Mouse (Mus musculus): ENCODE results near the gene Acaca. TPM values are rescaled to one million over a fixed set of nuclear protein-coding genes. Genes with fewer than 3 reads are reported as not detected.
A peak's percentile ranks its signal among the peaks of the same experiment; 100 is the strongest.

The Acaca gene
- polyA plus RNA-seq, 1 experiment: 38.5 TPM

- no peak for DNase-seq
- H3K4me1 ChIP-seq (ENCODE audit: control insufficient read depth, insufficient read depth, low read length): no peaks in the 10 kb centered on the region
- 89% methylated on average over 2 of the region's 2 CpGs for WGBS
- no peak for TF ChIP-seq POLR2A (IDR thresholded peaks at IDR 0.05; ENCODE audit: low read depth, low read length)
- TF ChIP-seq CTCF (conservative IDR thresholded peaks at IDR 0.05; ENCODE audit: insufficient read depth, insufficient read length, low read depth, low read length): no peak
- H3K4me3 ChIP-seq (ENCODE audit: insufficient read depth, low read depth, low read length): no peak overlapping the region
- no peak overlapping the region for H3K27ac ChIP-seq (ENCODE audit: insufficient read depth, low read depth, low read length)
- no peaks in the 10 kb centered on the region for H3K36me3 ChIP-seq (ENCODE audit: control insufficient read depth, insufficient read depth, low read length)
- H3K27me3 ChIP-seq (replicated peaks; ENCODE audit: control insufficient read depth, insufficient read depth, low read length): no peaks in the 10 kb centered on the region
Measured at GRCm38 (mm10) chr11:84347766-84348165, 218.3 kb downstream of the Acaca start.

GRCm38 (mm10) chr11:84348843-84349825, 219.7 kb downstream of the Acaca start:
- no peak for DNase-seq
- no peaks in the 10 kb centered on the region for H3K36me3 ChIP-seq (ENCODE audit: control insufficient read depth, insufficient read depth, low read length)
- 78% methylated on average over 16 of the region's 16 CpGs for WGBS
- H3K4me3 ChIP-seq (ENCODE audit: insufficient read depth, low read depth, low read length): no peak overlapping the region
- H3K27me3 ChIP-seq (replicated peaks; ENCODE audit: control insufficient read depth, insufficient read depth, low read length): no peaks in the 10 kb centered on the region
- peaks cover 4% of the 10 kb centered on the region; the same call in 1 of the 2 replicates for H3K4me1 ChIP-seq (ENCODE audit: control insufficient read depth, insufficient read depth, low read length)
- TF ChIP-seq POLR2A (IDR thresholded peaks at IDR 0.05; ENCODE audit: low read depth, low read length) (no peak), CTCF (conservative IDR thresholded peaks at IDR 0.05; ENCODE audit: insufficient read depth, insufficient read length, low read depth, low read length) (no peak)
- no peak overlapping the region for H3K27ac ChIP-seq (ENCODE audit: insufficient read depth, low read depth, low read length)

GRCm38 (mm10) chr11:84351150-84351549, 221.7 kb downstream of the Acaca start:
- Histone ChIP-seq H3K4me3 (ENCODE audit: insufficient read depth, low read depth, low read length) (no peak overlapping the region), H3K4me1 (ENCODE audit: control insufficient read depth, insufficient read depth, low read length) (peaks cover 4% of the 10 kb centered on the region; the same call in 1 of the 2 replicates), H3K27ac (ENCODE audit: insufficient read depth, low read depth, low read length) (no peak overlapping the region), H3K27me3 (replicated peaks; ENCODE audit: control insufficient read depth, insufficient read depth, low read length) (no peaks in the 10 kb centered on the region), H3K36me3 (ENCODE audit: control insufficient read depth, insufficient read depth, low read length) (no peaks in the 10 kb centered on the region)
- DNase-seq: no peak
- WGBS: 85% methylated on average over 1 of the region's 1 CpGs
- TF ChIP-seq CTCF (conservative IDR thresholded peaks at IDR 0.05; ENCODE audit: insufficient read depth, insufficient read length, low read depth, low read length) (no peak), POLR2A (IDR thresholded peaks at IDR 0.05; ENCODE audit: low read depth, low read length) (no peak)

GRCm38 (mm10) chr11:84353058-84353726, 223.7 kb downstream of the Acaca start:
- Histone ChIP-seq H3K27ac (ENCODE audit: insufficient read depth, low read depth, low read length) (peak overlapping the region; percentile 89), H3K4me3 (ENCODE audit: insufficient read depth, low read depth, low read length) (no peak overlapping the region), H3K36me3 (ENCODE audit: control insufficient read depth, insufficient read depth, low read length) (no peaks in the 10 kb centered on the region), H3K27me3 (replicated peaks; ENCODE audit: control insufficient read depth, insufficient read depth, low read length) (no peaks in the 10 kb centered on the region), H3K4me1 (ENCODE audit: control insufficient read depth, insufficient read depth, low read length) (peaks cover 4% of the 10 kb centered on the region; the same call in 1 of the 2 replicates)
- TF ChIP-seq CTCF (conservative IDR thresholded peaks at IDR 0.05; ENCODE audit: insufficient read depth, insufficient read length, low read depth, low read length) (no peak), POLR2A (IDR thresholded peaks at IDR 0.05; ENCODE audit: low read depth, low read length) (no peak)
- peak; percentile 87 for DNase-seq
- WGBS: 61% methylated on average over 7 of the region's 7 CpGs

- DNase-seq: no peak
- H3K27me3 ChIP-seq (replicated peaks; ENCODE audit: control insufficient read depth, insufficient read depth, low read length): no peaks in the 10 kb centered on the region
- TF ChIP-seq POLR2A (IDR thresholded peaks at IDR 0.05; ENCODE audit: low read depth, low read length) (no peak), CTCF (conservative IDR thresholded peaks at IDR 0.05; ENCODE audit: insufficient read depth, insufficient read length, low read depth, low read length) (no peak)
- H3K4me1 ChIP-seq (ENCODE audit: control insufficient read depth, insufficient read depth, low read length): peaks cover 9% of the 10 kb centered on the region; the same call in 1 of the 2 replicates
- no peaks in the 10 kb centered on the region for H3K36me3 ChIP-seq (ENCODE audit: control insufficient read depth, insufficient read depth, low read length)
- no peak overlapping the region for H3K27ac ChIP-seq (ENCODE audit: insufficient read depth, low read depth, low read length)
- WGBS: 92% methylated on average over 3 of the region's 3 CpGs
- no peak overlapping the region for H3K4me3 ChIP-seq (ENCODE audit: insufficient read depth, low read depth, low read length)
Measured at GRCm38 (mm10) chr11:84357304-84357703, 227.8 kb downstream of the Acaca start.

GRCm38 (mm10) chr11:84357771-84358170, 228.3 kb downstream of the Acaca start:
- Histone ChIP-seq H3K4me3 (ENCODE audit: insufficient read depth, low read depth, low read length) (no peak overlapping the region), H3K36me3 (ENCODE audit: control insufficient read depth, insufficient read depth, low read length) (no peaks in the 10 kb centered on the region), H3K4me1 (ENCODE audit: control insufficient read depth, insufficient read depth, low read length) (peaks cover 10% of the 10 kb centered on the region; the same call in 1 of the 2 replicates), H3K27me3 (replicated peaks; ENCODE audit: control insufficient read depth, insufficient read depth, low read length) (no peaks in the 10 kb centered on the region), H3K27ac (ENCODE audit: insufficient read depth, low read depth, low read length) (no peak overlapping the region)
- WGBS: 64% methylated on average over 2 of the region's 2 CpGs
- TF ChIP-seq CTCF (conservative IDR thresholded peaks at IDR 0.05; ENCODE audit: insufficient read depth, insufficient read length, low read depth, low read length) (no peak), POLR2A (IDR thresholded peaks at IDR 0.05; ENCODE audit: low read depth, low read length) (no peak)
- DNase-seq: no peak

- 81% methylated on average over 5 of the region's 5 CpGs for WGBS
- DNase-seq: peak; percentile 55
- Histone ChIP-seq H3K4me1 (ENCODE audit: control insufficient read depth, insufficient read depth, low read length) (peaks cover 6% of the 10 kb centered on the region; the same call in 1 of the 2 replicates), H3K36me3 (ENCODE audit: control insufficient read depth, insufficient read depth, low read length) (no peaks in the 10 kb centered on the region), H3K4me3 (ENCODE audit: insufficient read depth, low read depth, low read length) (no peak overlapping the region), H3K27me3 (replicated peaks; ENCODE audit: control insufficient read depth, insufficient read depth, low read length) (no peaks in the 10 kb centered on the region), H3K27ac (ENCODE audit: insufficient read depth, low read depth, low read length) (no peak overlapping the region)
- TF ChIP-seq CTCF (conservative IDR thresholded peaks at IDR 0.05; ENCODE audit: insufficient read depth, insufficient read length, low read depth, low read length) (no peak), POLR2A (IDR thresholded peaks at IDR 0.05; ENCODE audit: low read depth, low read length) (no peak)
Measured at GRCm38 (mm10) chr11:84361551-84361950, 232.1 kb downstream of the Acaca start.

Data from kidney, adult 2 months (tissue).